Mouse (Mus musculus): ENCODE measurements at regions not wholly inside any gene's neighbourhood (a gene's known extent, or its start where the extent isn't known, plus 50 kb on each side); places are given as distances from the start of the nearest gene placed in this dataset.

GRCm38 (mm10) chrX:159156976-159157375 lies 53.1 kb upstream of the Rps6ka3 start:
- Histone ChIP-seq H3K79me2 (replicated peaks; ENCODE audit: control insufficient read depth, extremely low read depth, insufficient read depth, poor library complexity, severe bottlenecking) (no peaks in the 10 kb centered on the region), H3K36me3 (replicated peaks in 1 of 2; ENCODE audit: control insufficient read depth in 1 of 2, insufficient read depth in 1 of 2, low read length in 1 of 2) (no peaks in the 10 kb centered on the region), H3K27me3 (replicated peaks) (no peaks in the 10 kb centered on the region), H3K4me3 (replicated peaks in 1 of 3; ENCODE audit: low read depth in 2 of 3, low read length in 2 of 3, poor library complexity in 1 of 3) (no peak overlapping the region), H3K27ac (ENCODE audit: insufficient read depth, low read depth) (no peak overlapping the region), H3K9ac (ENCODE audit: insufficient read depth, low read depth) (no peak overlapping the region), H3K4me2 (ENCODE audit: insufficient read depth, low read depth, poor library complexity, severe bottlenecking) (no peak overlapping the region), H3K4me1 (ENCODE audit: control insufficient read depth in 1 of 2, insufficient read depth in 2 of 2) (no peaks in the 10 kb centered on the region; a peak in 1 of 4 replicates), H3K9me3 (replicated peaks; ENCODE audit: low read length) (no peaks in the 10 kb centered on the region)
- dilution Hi-C loops (cut with MboI; ENCODE audit: extremely low pct_ligation_motif_present, extremely low pct_unique_long_range_greater_than_20kb, low sequenced_read_pairs) (no loop called here), in situ Hi-C loops (cut with MboI; ENCODE audit: low pct_ligation_motif_present, low pct_unique_long_range_greater_than_20kb, low sequenced_read_pairs) (no loop called here)
- DNase-seq (ENCODE audit: extremely low read depth) = no peak
- no peak for TF ChIP-seq MXI1 (IDR thresholded peaks at IDR 0.05; ENCODE audit: low read depth, low read length)
- no peak for TF ChIP-seq POLR2AphosphoS2 (IDR thresholded peaks at IDR 0.05; ENCODE audit: low read depth, low read length)
- TF ChIP-seq POLR2A (IDR thresholded peaks at IDR 0.05; ENCODE audit: low read depth, low read length) = no peak
- TF ChIP-seq UBTF (IDR thresholded peaks at IDR 0.05; ENCODE audit: low read depth, low read length) = no peak
- no peak for TF ChIP-seq ELF1 (IDR thresholded peaks at IDR 0.05; ENCODE audit: low read depth, low read length)
- TF ChIP-seq TBP (conservative IDR thresholded peaks at IDR 0.05; ENCODE audit: low read depth, low read length) = no peak
- TF ChIP-seq RAD21 (IDR thresholded peaks at IDR 0.05; ENCODE audit: low read depth, low read length) = no peak
- TF ChIP-seq MAX (IDR thresholded peaks at IDR 0.05; ENCODE audit: low read length) = no peak
- no peak for TF ChIP-seq SIN3A (IDR thresholded peaks at IDR 0.05; ENCODE audit: low read length)
- no peak for TF ChIP-seq MEF2A (IDR thresholded peaks at IDR 0.05; ENCODE audit: borderline replicate concordance, low read depth, low read length)

GRCm38 (mm10) chrX:159159727-159160126 lies 50.4 kb upstream of the Rps6ka3 start:
- Histone ChIP-seq H3K36me3 (replicated peaks in 1 of 2; ENCODE audit: control insufficient read depth in 1 of 2, insufficient read depth in 1 of 2, low read length in 1 of 2) (no peaks in the 10 kb centered on the region), H3K9ac (ENCODE audit: insufficient read depth, low read depth) (no peak overlapping the region), H3K27me3 (replicated peaks) (no peaks in the 10 kb centered on the region), H3K4me2 (ENCODE audit: insufficient read depth, low read depth, poor library complexity, severe bottlenecking) (no peak overlapping the region), H3K4me3 (replicated peaks in 1 of 3; ENCODE audit: low read depth in 2 of 3, low read length in 2 of 3, poor library complexity in 1 of 3) (no peak overlapping the region), H3K4me1 (ENCODE audit: control insufficient read depth in 1 of 2, insufficient read depth in 2 of 2) (no peaks in the 10 kb centered on the region; a peak in 1 of 4 replicates), H3K27ac (ENCODE audit: insufficient read depth, low read depth) (no peak overlapping the region), H3K9me3 (replicated peaks; ENCODE audit: low read length) (no peaks in the 10 kb centered on the region), H3K79me2 (replicated peaks; ENCODE audit: control insufficient read depth, extremely low read depth, insufficient read depth, poor library complexity, severe bottlenecking) (no peaks in the 10 kb centered on the region)
- DNase-seq (ENCODE audit: extremely low read depth) = no peak
- in situ Hi-C loops (cut with MboI; ENCODE audit: low pct_ligation_motif_present, low pct_unique_long_range_greater_than_20kb, low sequenced_read_pairs) = no loop called here
- TF ChIP-seq USF1 (IDR thresholded peaks at IDR 0.05; ENCODE audit: low read depth, low read length) (no peak), UBTF (IDR thresholded peaks at IDR 0.05; ENCODE audit: low read depth, low read length) (no peak), RCOR1 (conservative IDR thresholded peaks at IDR 0.05; ENCODE audit: low read depth, low read length) (no peak), RAD21 (IDR thresholded peaks at IDR 0.05; ENCODE audit: low read depth, low read length) (no peak), GABPA (IDR thresholded peaks at IDR 0.05; ENCODE audit: insufficient replicate concordance, low read depth, low read length) (no peak), POLR2AphosphoS2 (IDR thresholded peaks at IDR 0.05; ENCODE audit: low read depth, low read length) (no peak), KAT2A (IDR thresholded peaks at IDR 0.05; ENCODE audit: insufficient replicate concordance, low read length) (no peak), USF2 (conservative IDR thresholded peaks at IDR 0.05; ENCODE audit: low read depth, low read length) (no peak), MEF2A (IDR thresholded peaks at IDR 0.05; ENCODE audit: borderline replicate concordance, low read depth, low read length) (no peak), TCF12 (IDR thresholded peaks at IDR 0.05; ENCODE audit: low read depth, low read length) (no peak), MXI1 (IDR thresholded peaks at IDR 0.05; ENCODE audit: low read depth, low read length) (no peak), NRF1 (IDR thresholded peaks at IDR 0.05; ENCODE audit: low read depth, low read length) (no peak), CTCF (conservative IDR thresholded peaks at IDR 0.05 in 1 of 2, IDR thresholded peaks at IDR 0.05 in 1 of 2; ENCODE audit: low read depth in 2 of 2, low read length in 2 of 2) (no peak), ZMIZ1 (IDR thresholded peaks at IDR 0.05; ENCODE audit: low read depth, low read length) (no peak), CHD1 (IDR thresholded peaks at IDR 0.05; ENCODE audit: low read depth, low read length) (no peak), IRF4 (IDR thresholded peaks at IDR 0.05; ENCODE audit: low read depth, low read length) (no peak), E2F4 (IDR thresholded peaks at IDR 0.05; ENCODE audit: insufficient replicate concordance, low read depth, low read length) (no peak)
- dilution Hi-C loops (cut with MboI; ENCODE audit: extremely low pct_ligation_motif_present, extremely low pct_unique_long_range_greater_than_20kb, low sequenced_read_pairs) = no loop called here

All from CH12.LX (cell line).